Mouse (Mus musculus) gastrocnemius, postnatal 14 days (tissue): ENCODE results near the gene 2210407C18Rik. TPM values are rescaled to one million over a fixed set of nuclear protein-coding genes. Genes with fewer than 3 reads are reported as not detected.

ENCODE experiments used
- DNase-seq: peaks from one replicate; pipeline ENCODE4 v3.0.0; 2021; ENCODE audit warnings: mixed read lengths
- intact Hi-C: fragments of 180-260 bp; cut with DNase I; formaldehyde crosslinking; loops from one replicate; pipeline ENCODE4 v1.15.1; 2025; ENCODE audit warnings: low total_unique reads
- long read RNA-seq, 2 experiments: library from polyadenylated mRNA; stranded (forward); transcript quantifications; one replicate each; pipeline ENCODE4 v2.0.0; 2021
- total RNA-seq, 2 experiments: library from RNA; stranded (reverse); gene quantifications; 2 replicates each; pipeline ENCODE4 v1.2.3; 2021

The 2210407C18Rik gene
- not detected for total RNA-seq
- long read RNA-seq, experiment 1, result 0 reads
- long read RNA-seq, experiment 2, result 0 reads

GRCm38 (mm10) chr11:58615975-58616374 is at the start of gene 2210407C18Rik:
2210407C18Rik (minus strand) TSS chr11:58616075.
- intact Hi-C loops, result no loop called here
- DNase-seq, result no peak

GRCm38 (mm10) chr11:58658596-58658995 is 42.7 kb upstream of the 2210407C18Rik start, which contains the start of gene Olfr322:
Olfr322 (plus strand) TSS chr11:58658782.
- intact Hi-C loops, result no loop called here
- DNase-seq, result no peak

- DNase-seq, result no peak
- intact Hi-C loops, result no loop called here
Observed at GRCm38 (mm10) chr11:58655151-58655550, 39.3 kb upstream of the 2210407C18Rik start.

DNA sequence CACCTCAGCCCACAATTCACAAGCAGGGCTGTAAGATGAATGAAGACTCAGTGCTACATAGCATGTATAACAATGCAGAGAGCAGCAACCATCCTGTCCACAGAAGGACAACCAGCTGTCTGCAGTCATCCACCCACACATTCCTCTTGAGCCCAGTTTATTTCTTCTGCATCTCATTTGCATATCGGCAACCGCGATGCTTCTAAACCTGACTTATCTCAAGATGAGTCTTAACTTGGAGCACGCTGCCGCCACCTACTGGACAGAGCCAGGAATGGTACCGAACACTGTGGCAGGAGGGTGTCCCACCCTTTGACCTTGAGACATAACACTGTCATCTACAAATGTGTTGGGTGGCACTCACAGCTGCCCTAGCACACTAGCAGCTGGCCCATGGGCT is 27.5 kb upstream of the 2210407C18Rik start:
- peak; percentile 18 for DNase-seq
- intact Hi-C loops, result no loop called here

- DNase-seq, result no peak
- intact Hi-C loops, result no loop called here
Observed at GRCm38 (mm10) chr11:58641638-58642358, 25.9 kb upstream of the 2210407C18Rik start.

GRCm38 (mm10) chr11:58641057-58641456 is 25.2 kb upstream of the 2210407C18Rik start:
- no peak for DNase-seq
- intact Hi-C loops, result no loop called here

GRCm38 (mm10) chr11:58640272-58640867 is 24.5 kb upstream of the 2210407C18Rik start, which contains the start of gene Trim58:
Trim58 (plus strand) TSS chr11:58640465.
- no peak for DNase-seq
- intact Hi-C loops, result no loop called here

DNA sequence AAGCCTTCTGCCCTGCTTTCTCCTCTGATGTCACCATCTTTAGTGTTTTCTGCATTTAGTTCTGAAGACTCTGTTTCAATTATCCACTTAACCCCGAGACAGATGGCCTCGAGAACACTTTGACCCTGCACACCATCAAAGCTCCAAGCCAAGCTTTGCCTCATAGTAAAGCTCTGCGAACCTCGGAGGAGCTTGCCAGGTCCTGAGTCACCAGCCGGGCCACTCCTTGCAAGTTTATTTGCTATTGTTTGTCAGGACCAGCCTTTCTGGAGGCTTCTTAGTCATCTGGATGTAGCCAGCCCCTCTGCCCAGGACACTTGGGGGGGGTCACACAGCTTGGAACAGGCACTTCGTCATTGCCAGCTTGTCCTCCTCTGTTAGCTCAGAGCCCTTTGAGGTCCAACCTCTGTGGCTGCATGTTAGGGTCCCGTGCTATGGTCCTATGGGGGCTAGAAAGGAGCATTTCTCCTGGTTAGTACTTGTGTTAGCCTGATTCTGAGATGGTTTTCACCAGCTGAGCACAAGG is 22.4 kb upstream of the 2210407C18Rik start:
- intact Hi-C loops, result loop anchor here (5.0 kb wide), 1 partner anchor 236 kb away; no protein-coding TSS in a partner anchor
- DNase-seq, result peak; percentile 41

DNA sequence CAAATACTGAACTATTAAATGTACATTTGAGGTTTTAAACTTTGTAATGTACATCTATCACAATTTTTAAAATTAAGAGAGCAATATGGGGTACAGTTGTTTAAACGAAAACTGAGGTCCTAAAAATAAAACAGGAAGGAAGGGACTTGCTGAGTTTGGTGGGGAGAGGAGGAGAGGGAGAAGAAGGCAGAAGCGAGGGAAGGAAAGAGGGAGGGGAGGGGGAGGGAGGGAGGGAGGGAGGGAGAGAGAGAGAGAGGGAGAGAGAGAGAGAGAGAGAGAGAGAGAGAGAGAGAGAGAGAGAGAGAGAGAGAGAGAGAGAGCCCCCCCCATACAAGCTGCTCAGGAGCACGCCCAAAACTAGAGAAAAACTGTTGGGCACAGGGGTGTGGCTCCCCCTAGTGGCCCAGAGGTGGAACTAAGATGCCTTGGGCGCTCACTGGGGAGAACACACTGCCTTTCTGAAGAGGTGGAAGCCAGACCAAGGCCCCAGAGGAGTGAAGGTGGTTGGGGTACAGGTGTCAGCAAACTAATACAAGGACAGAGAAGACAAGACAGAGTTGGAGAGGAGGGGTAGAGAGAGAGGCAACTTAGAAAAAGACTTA is 20.6 kb upstream of the 2210407C18Rik start:
- intact Hi-C loops, result loop anchor here (5.0 kb wide), 1 partner anchor 234 kb away; no protein-coding TSS in a partner anchor
- peak; percentile 45 for DNase-seq

- no peak for DNase-seq
- intact Hi-C loops, result loop anchor here (5.0 kb wide), 1 partner anchor 233 kb away; no protein-coding TSS in a partner anchor
Observed at GRCm38 (mm10) chr11:58634878-58635277, 19.0 kb upstream of the 2210407C18Rik start.

DNA sequence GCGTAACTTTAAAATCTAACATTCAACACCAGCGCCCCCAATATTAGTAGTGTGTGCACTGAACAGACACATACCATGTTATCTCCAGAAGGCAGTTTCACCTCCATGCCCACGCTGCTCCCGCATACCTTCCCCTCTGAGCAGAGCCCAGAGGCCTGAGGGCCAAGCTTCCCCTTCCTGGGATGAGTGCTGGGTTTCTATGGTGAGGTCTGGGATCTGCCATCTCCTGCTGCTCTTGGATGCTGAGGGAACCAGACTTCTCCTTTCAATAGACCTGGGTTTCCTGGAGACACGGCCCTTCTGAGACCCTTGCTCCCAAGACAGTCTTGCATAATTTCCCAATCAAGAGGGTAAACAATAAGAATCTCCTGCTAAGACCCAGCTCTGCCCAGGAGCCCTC is 14.5 kb upstream of the 2210407C18Rik start, which contains the start of gene Olfr323:
Gene Olfr323, minus strand, starts transcription at position 101 of the 400 bp plus-strand sequence.
- intact Hi-C loops, result no loop called here
- no peak for DNase-seq

DNA sequence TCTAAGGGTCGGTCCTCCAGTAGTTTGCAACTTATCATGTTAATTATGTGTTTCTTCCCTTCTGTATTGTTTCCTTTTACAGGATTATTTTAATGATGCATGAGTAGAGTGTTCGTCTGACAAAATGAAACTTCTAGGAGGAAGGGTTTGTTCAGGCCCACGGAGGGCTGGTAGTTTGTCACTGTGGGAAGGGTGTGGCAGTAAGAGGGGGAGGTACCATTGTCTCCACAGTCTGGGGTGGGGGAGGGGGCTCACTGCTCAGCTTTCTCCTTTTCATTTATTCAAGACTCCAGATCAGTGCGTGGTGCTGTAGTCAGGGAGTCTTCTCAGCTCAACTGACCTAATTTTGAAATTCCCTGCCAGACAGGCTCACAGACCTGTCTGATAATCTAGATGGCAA is 10.3 kb upstream of the 2210407C18Rik start:
- intact Hi-C loops, result no loop called here
- DNase-seq, result no peak

- intact Hi-C loops, result no loop called here
- DNase-seq, result no peak
Observed at GRCm38 (mm10) chr11:58618793-58619192, 2.9 kb upstream of the 2210407C18Rik start.

DNA sequence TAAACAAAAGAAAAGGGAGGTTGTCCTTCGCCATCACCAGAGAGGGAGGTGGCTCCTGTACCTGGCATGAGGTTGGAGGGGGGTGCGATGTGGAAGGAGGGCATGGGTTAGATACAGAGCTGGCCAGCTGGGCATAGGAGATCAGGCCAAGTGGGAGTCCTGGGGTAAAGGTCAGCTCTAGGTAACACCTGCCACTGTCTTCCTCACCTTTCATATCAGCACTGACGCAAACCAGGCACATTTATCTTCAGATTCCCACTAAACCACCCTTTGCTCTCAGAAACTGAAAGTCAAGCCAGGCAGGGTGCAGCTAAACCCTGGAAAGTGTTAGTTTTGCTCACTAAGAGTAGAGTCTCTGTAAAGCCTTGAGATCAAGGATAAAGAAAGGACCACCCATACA is 2.5 kb upstream of the 2210407C18Rik start:
- DNase-seq, result no peak
- intact Hi-C loops, result no loop called here

- DNase-seq, result no peak
- intact Hi-C loops, result no loop called here
Observed at GRCm38 (mm10) chr11:58614526-58614925, 1.3 kb downstream of the 2210407C18Rik start.

GRCm38 (mm10) chr11:58613359-58613758 is 2.5 kb downstream of the 2210407C18Rik start:
- DNase-seq, result no peak
- intact Hi-C loops, result no loop called here

DNA sequence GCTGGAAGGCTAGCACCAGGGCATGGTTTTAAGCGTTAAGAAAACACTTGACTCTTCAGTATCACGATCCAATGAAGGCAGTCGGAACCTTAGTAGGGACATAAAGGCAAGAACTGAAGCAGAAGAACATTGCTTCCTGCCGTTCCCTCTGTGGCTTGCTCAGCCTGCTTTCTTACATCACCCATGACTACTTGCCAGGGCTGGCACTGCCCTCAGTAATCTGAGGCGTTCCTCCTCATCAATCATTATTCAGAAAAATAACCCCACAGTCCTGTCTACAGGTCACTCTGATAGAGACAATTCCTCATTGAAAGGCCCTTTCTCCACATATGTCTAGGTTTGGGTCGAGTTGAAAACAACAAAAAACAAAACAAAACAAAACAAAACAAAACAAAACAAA is 8.8 kb downstream of the 2210407C18Rik start:
- intact Hi-C loops, result no loop called here

DNA sequence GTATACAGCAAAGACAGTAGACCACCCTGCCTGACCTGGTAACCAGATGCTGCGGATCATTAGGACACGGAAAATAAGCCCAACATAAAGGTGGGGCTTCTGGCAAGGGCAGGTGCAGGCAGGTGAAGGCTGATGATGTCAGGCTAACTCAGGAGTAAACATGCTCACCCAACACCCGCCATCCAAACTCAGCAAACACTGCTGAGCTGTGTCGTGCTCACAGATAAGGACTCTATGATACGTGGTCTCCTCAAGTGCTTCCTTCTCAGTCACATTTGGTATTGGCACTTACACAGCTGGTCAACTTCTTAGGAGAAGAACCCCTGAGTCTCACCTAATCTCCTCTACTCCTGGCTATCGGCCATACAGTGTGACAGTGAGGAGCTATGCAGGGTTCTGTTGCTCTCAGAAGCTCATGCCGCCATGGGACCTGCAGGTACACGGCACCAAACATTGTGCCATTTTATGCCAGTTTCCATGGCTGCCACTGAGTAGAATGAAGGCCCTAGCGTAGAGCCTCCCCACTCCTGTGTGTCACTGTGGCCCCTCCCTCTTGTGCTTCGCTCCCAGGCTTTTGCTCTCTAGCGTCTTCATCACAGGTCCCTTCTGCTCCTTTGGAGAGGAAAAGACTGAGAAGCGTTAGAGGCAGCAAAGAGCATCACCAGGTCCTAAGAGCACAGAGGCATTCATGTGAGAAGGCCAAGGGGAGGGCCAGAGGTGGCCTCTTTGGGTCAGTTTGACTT is 9.5 kb downstream of the 2210407C18Rik start:
- intact Hi-C loops, result no loop called here
- no peak for DNase-seq

More for the DNA sequence above, 8.8 kb downstream of the 2210407C18Rik start:
- no peak for DNase-seq

- intact Hi-C loops, result no loop called here
Observed at GRCm38 (mm10) chr11:58605228-58605627, 10.6 kb downstream of the 2210407C18Rik start.

More at GRCm38 (mm10) chr11:58605228-58605627, 10.6 kb downstream of the 2210407C18Rik start:
- no peak for DNase-seq
